Mouse (Mus musculus) midbrain, embryonic 11.5 days (tissue): Measurements from ENCODE around the gene Hist2h3c1. TPM values are rescaled to one million over a fixed set of nuclear protein-coding genes. Genes with fewer than 3 reads are reported as not detected.
"Not testable (repeated sequence)": the region's sequence is repeated elsewhere in the genome, so short reads cannot be mapped to it uniquely, and the experiment has no call there.

ENCODE experiments used
- ATAC-seq: fragments of 200-750 bp; cut with Nextera tagmentation; 2 replicates; pipeline ENCODE4 v1.8.0; 2017; ENCODE audit warnings: moderate TSS enrichment, moderate library complexity; ENCODE audit not compliant: low FRiP score
- DNase-seq: peaks from one replicate; pipeline ENCODE4 v3.0.0; 2015; ENCODE audit warnings: low spot score; ENCODE audit errors: missing footprints
- H3K27ac ChIP-seq: fragments of 300-500 bp; sonication (generic); 2 replicates; pipeline ENCODE4 v1.5.1; 2014; ENCODE audit warnings: low read depth, low read length
- H3K27me3 ChIP-seq: fragments of 300-500 bp; sonication (generic); 2 replicates; pipeline ENCODE4 v1.6.1; 2014; ENCODE audit warnings: mild to moderate bottlenecking, low read length, moderate library complexity, mixed read lengths; ENCODE audit not compliant: control insufficient read depth, insufficient read depth
- H3K36me3 ChIP-seq: fragments of 300-500 bp; sonication (generic); 2 replicates; pipeline ENCODE4 v1.6.1; 2014; ENCODE audit warnings: mild to moderate bottlenecking, low read length, moderate library complexity, mixed read lengths; ENCODE audit not compliant: control insufficient read depth, insufficient read depth
- H3K4me1 ChIP-seq: fragments of 300-500 bp; sonication (generic); 2 replicates; pipeline ENCODE4 v1.6.1; 2014; ENCODE audit warnings: low read length; ENCODE audit not compliant: control insufficient read depth, insufficient read depth
- H3K4me2 ChIP-seq: fragments of 300-500 bp; sonication (generic); 2 replicates; pipeline ENCODE4 v1.6.1; 2014; ENCODE audit warnings: mild to moderate bottlenecking, moderate library complexity
- H3K4me3 ChIP-seq: fragments of 300-500 bp; sonication (generic); 2 replicates; pipeline ENCODE4 v1.5.1; 2014; ENCODE audit warnings: low read depth, low read length
- H3K9ac ChIP-seq: fragments of 300-500 bp; sonication (generic); 2 replicates; pipeline ENCODE4 v1.6.1; 2014; ENCODE audit warnings: low read length
- H3K9me3 ChIP-seq: fragments of 300-500 bp; sonication (generic); 2 replicates; pipeline ENCODE4 v1.6.1; 2016; ENCODE audit warnings: low read length; ENCODE audit not compliant: control insufficient read depth
- WGBS: fragments of 180-500 bp; shearing (Covaris S2); extraction: QIAGEN DNeasy Blood & Tissue Kit; methylation state at CpG from one replicate; pipeline ENCODE4 v1.1.7; 2014; 5-methylcytosine and 5-hydroxymethylcytosine counted together
- microRNA-seq: library from miRNA; unstranded; fragments of <30 nt; microRNA quantifications from one replicate; pipeline ENCODE4, GENCODE M21; 2017
- polyA plus RNA-seq: library from polyadenylated mRNA; unstranded; fragments of >200 nt; fragmentation: Nextera tagmentation; extraction: Ambion mirVana; gene quantifications from 2 replicates; pipeline ENCODE4 v1.2.1, GENCODE M21; 2014

The Hist2h3c1 gene
- polyA plus RNA-seq, 1 experiment from 2014 or later, result 1.1 TPM

- H3K36me3 ChIP-seq, H3K27ac ChIP-seq, H3K4me2 ChIP-seq, H3K4me1 ChIP-seq, H3K27me3 ChIP-seq, H3K4me3 ChIP-seq, ATAC-seq, H3K9ac ChIP-seq, DNase-seq, H3K9me3 ChIP-seq: not testable (repeated sequence)
- 91% methylated on average over 3 of the region's 3 CpGs for WGBS
Measured at GRCm38 (mm10) chr3:96290727-96291126, 44.2 kb downstream of the Hist2h3c1 start.

- Histone ChIP-seq H3K4me2 (no peak overlapping the region), H3K4me1 (no peaks in the 10 kb centered on the region), H3K27me3 (no peaks in the 10 kb centered on the region), H3K9ac (no peak overlapping the region), H3K36me3 (no peaks in the 10 kb centered on the region), H3K27ac (no peak overlapping the region), H3K4me3 (no peak overlapping the region), H3K9me3 (no peaks in the 10 kb centered on the region)
- 70% methylated on average over 6 of the region's 6 CpGs for WGBS
- no peak for ATAC-seq
- no peak for DNase-seq
Measured at GRCm38 (mm10) chr3:96292641-96293040, 46.2 kb downstream of the Hist2h3c1 start.

GRCm38 (mm10) chr3:96293368-96293767 is 46.9 kb downstream of the Hist2h3c1 start:
- no peaks in the 10 kb centered on the region for H3K36me3 ChIP-seq
- no peak for ATAC-seq
- no peak overlapping the region for H3K4me2 ChIP-seq
- no peaks in the 10 kb centered on the region for H3K9me3 ChIP-seq
- no peaks in the 10 kb centered on the region for H3K4me1 ChIP-seq
- no peaks in the 10 kb centered on the region for H3K27me3 ChIP-seq
- no peak for DNase-seq
- H3K4me3 ChIP-seq, result no peak overlapping the region
- 52% methylated on average over 5 of the region's 5 CpGs for WGBS
- H3K9ac ChIP-seq, result no peak overlapping the region
- H3K27ac ChIP-seq, result no peak overlapping the region

GRCm38 (mm10) chr3:96293787-96294186 is 47.3 kb downstream of the Hist2h3c1 start, which contains the start of gene Fcgr1:
TSS of gene Fcgr1 (minus strand) at chr3:96293969.
- no peak for ATAC-seq
- 86% methylated on average over 4 of the region's 4 CpGs for WGBS

More at GRCm38 (mm10) chr3:96293787-96294186, 47.3 kb downstream of the Hist2h3c1 start, which contains the start of gene Fcgr1:
- H3K4me1 ChIP-seq, result no peaks in the 10 kb centered on the region
- H3K4me2 ChIP-seq, result no peak within 1 kb of the TSS
- H3K27ac ChIP-seq, result no peak within 1 kb of the TSS
- no peaks in the 10 kb centered on the region for H3K27me3 ChIP-seq
- no peaks in the 10 kb centered on the region for H3K36me3 ChIP-seq
- H3K9me3 ChIP-seq, result no peaks in the 10 kb centered on the region
- H3K4me3 ChIP-seq, result no peak within 1 kb of the TSS
- no peak for DNase-seq
- no peak within 1 kb of the TSS for H3K9ac ChIP-seq

Small RNAs within 50 kb of the gene (microRNA-seq; reads per million reads assigned to microRNA genes)
- gene Gm44492 (1.1 reads per million), gene Gm47311 (not detected), gene Gm47313 (not detected)

Other genes starting within 250 kb of the Hist2h3c1 start
- 24.7 and 29.5 TPM in 2 replicates for gene Vps45, start 188.2 kb upstream of the Hist2h3c1 start, polyA plus RNA-seq
- gene Otud7b, start 142.2 kb upstream of the Hist2h3c1 start, polyA plus RNA-seq, result 8.8 and 9.4 TPM in 2 replicates
- gene Mtmr11, start 84.7 kb upstream of the Hist2h3c1 start, polyA plus RNA-seq, result 10.5 and 12.8 TPM in 2 replicates
- 187 and 216 TPM in 2 replicates for gene Sf3b4, start 74.4 kb upstream of the Hist2h3c1 start, polyA plus RNA-seq
- gene Sv2a, start 65.5 kb upstream of the Hist2h3c1 start, polyA plus RNA-seq, result 9.4 and 10.3 TPM in 2 replicates
- gene Bola1, start 27.0 kb upstream of the Hist2h3c1 start, polyA plus RNA-seq, result 70.4 and 83.9 TPM in 2 replicates
- gene Hist2h2ab, start 26.8 kb upstream of the Hist2h3c1 start, polyA plus RNA-seq, result 0.86 and 1.7 TPM in 2 replicates
- 12.7 and 16.0 TPM in 2 replicates for gene Hist2h2ac, start 25.8 kb upstream of the Hist2h3c1 start, polyA plus RNA-seq
- gene Hist2h2be, start 25.6 kb upstream of the Hist2h3c1 start, polyA plus RNA-seq, result 14.0 and 15.0 TPM in 2 replicates
- gene Hist2h3c2, start 7.6 kb upstream of the Hist2h3c1 start, polyA plus RNA-seq, result 10.6 and 13.8 TPM in 2 replicates
- gene Hist2h2aa2, start 6.4 kb upstream of the Hist2h3c1 start, polyA plus RNA-seq, result 50.9 and 55.2 TPM in 2 replicates
- 16.3 and 17.4 TPM in 2 replicates for gene Hist2h2aa1, start 1.2 kb upstream of the Hist2h3c1 start, polyA plus RNA-seq
- gene Hist2h4, start 16.6 kb downstream of the Hist2h3c1 start, polyA plus RNA-seq, result 5.0 and 5.4 TPM in 2 replicates
- 94.4 and 97.1 TPM in 2 replicates for gene Hist2h3b, start 22.0 kb downstream of the Hist2h3c1 start, polyA plus RNA-seq
- gene Hist2h2bb, start 23.1 kb downstream of the Hist2h3c1 start, polyA plus RNA-seq, result 18.3 and 26.8 TPM in 2 replicates
- gene Fcgr1, start 47.3 kb downstream of the Hist2h3c1 start, polyA plus RNA-seq, result 1.7 and 2.1 TPM in 2 replicates
- gene BC107364, start 205.6 kb downstream of the Hist2h3c1 start, polyA plus RNA-seq, result not detected in 2 replicates